Mouse (Mus musculus) CD8-positive naive resting alpha-beta T cell, adult 57 days (primary cell): Measurements from ENCODE around the gene Kctd14. TPM values are rescaled to one million over a fixed set of nuclear protein-coding genes. Genes with fewer than 3 reads are reported as not detected.

Experiments
- total RNA-seq: library from RNA; stranded (reverse); gene quantifications from one replicate; pipeline ENCODE4 v1.2.4, GENCODE M21; 2023

The Kctd14 gene
- 0.21 TPM for total RNA-seq

DNA sequence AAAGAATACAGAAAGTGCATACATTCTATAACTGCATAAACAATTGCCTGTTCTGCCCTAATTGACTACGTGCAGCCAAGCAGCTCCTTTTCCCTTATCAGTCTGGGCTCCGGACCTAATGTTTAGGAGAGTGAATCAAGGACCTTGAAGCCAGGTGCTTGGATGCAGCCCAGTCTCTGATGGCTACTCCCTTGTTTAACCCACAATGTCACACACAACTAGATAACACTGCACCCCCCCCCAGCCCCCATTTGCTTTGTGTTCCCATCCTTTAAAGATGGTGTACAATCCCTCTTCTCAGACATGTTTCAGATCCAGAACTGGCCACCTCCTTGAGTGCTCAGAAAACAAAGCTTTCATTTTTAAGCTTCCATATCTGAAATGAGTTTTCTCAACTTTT lies at the start of gene Kctd14:
Gene Kctd14 (plus strand): TSS at position 301 of the 400 bp plus-strand sequence.

GRCm38 (mm10) chr7:97416906-97417777 lies 34.0 kb upstream of the Kctd14 start, which contains the start of gene Thrsp:
Gene Thrsp, minus strand, starts transcription at chr7:97417730.

GRCm38 (mm10) chr7:97480821-97481339 lies 29.8 kb downstream of the Kctd14 start, which contains the start of gene Ints4:
Gene Ints4, plus strand, starts transcription at chr7:97480956.

Other genes with a start within 250 kb of the Kctd14 start
- 5.4 TPM for gene Usp35, start 119.3 kb upstream of the Kctd14 start, total RNA-seq
- 0.61 TPM for gene Kctd21, start 119.0 kb upstream of the Kctd14 start, total RNA-seq
- gene Alg8, start 79.7 kb upstream of the Kctd14 start, total RNA-seq: 10.7 TPM
- gene Ndufc2, start 51.3 kb upstream of the Kctd14 start, total RNA-seq: 51.0 TPM
- gene Thrsp, start 33.6 kb upstream of the Kctd14 start, total RNA-seq: not detected
- gene Ints4, start 29.6 kb downstream of the Kctd14 start, total RNA-seq: 43.1 TPM
- 15.1 TPM for gene Aamdc, start 128.2 kb downstream of the Kctd14 start, total RNA-seq
- gene Rsf1, start 128.6 kb downstream of the Kctd14 start, total RNA-seq: 70.0 TPM
- gene Clns1a, start 245.3 kb downstream of the Kctd14 start, total RNA-seq: 47.9 TPM